18 mouse cellular contexts compared by ENCODE assay signal in genomic region chr4:35086067-35086700, GRCm38 (mm10).
DNase-seq lines count a peak whose midpoint lies in the region; ATAC-seq and TF ChIP-seq lines count a peak whose summit lies in the region.
"Had no signal": no experiment of that assay in that cellular context is flagged by ENCODE, and none has a peak within 500 bp of the region (broad histone marks: within the 10 kb centered on the region; RNA-seq: fewer than 3 reads in every experiment).

No protein-coding gene starts in this region.

- no peaks in the 10 kb centered on the region for H3K27me3 ChIP-seq in kidney, adult 2 months (replicated peaks; ENCODE audit: control insufficient read depth, insufficient read depth, low read length)
- H3K27me3 ChIP-seq in kidney, embryonic 16.5 days (ENCODE audit: insufficient read depth, low read length): no peaks in the 10 kb centered on the region
- H3K27me3 ChIP-seq in limb, embryonic 13.5 days: no peaks in the 10 kb centered on the region
- no peaks in the 10 kb centered on the region for H3K27me3 ChIP-seq in limb, embryonic 10.5 days (ENCODE audit: low read depth, poor library complexity, severe bottlenecking)
- H3K27me3 ChIP-seq in intestine, embryonic 15.5 days (replicated peaks): no peaks in the 10 kb centered on the region
- H3K27me3 ChIP-seq in liver, postnatal 0 days (ENCODE audit: insufficient read depth, low read length): no peaks in the 10 kb centered on the region
- no peaks in the 10 kb centered on the region for H3K27me3 ChIP-seq in forebrain, embryonic 12.5 days
- no peaks in the 10 kb centered on the region for H3K27me3 ChIP-seq in hindbrain, embryonic 16.5 days (replicated peaks; ENCODE audit: control insufficient read depth, insufficient read depth, low read length)
- H3K27me3 ChIP-seq: embryonic facial prominence, embryonic 13.5 days; forebrain, embryonic 13.5 days; heart, embryonic 13.5 days had no signal

- 47% methylated on average over 7 of the region's 7 CpGs for WGBS in kidney, adult 2 months
- 53% methylated on average over 7 of the region's 7 CpGs for WGBS in kidney, embryonic 16.5 days
- WGBS in limb, embryonic 13.5 days: 43% methylated on average over 7 of the region's 7 CpGs
- WGBS in limb, embryonic 10.5 days: 75% methylated on average over 7 of the region's 7 CpGs
- WGBS in intestine, embryonic 15.5 days: 59% methylated on average over 7 of the region's 7 CpGs
- WGBS in liver, postnatal 0 days (ENCODE audit: insufficient replicate concordance): 60% methylated on average over 7 of the region's 7 CpGs
- WGBS in forebrain, embryonic 12.5 days: 80% methylated on average over 7 of the region's 7 CpGs
- 86% methylated on average over 7 of the region's 7 CpGs for WGBS in hindbrain, embryonic 16.5 days

- H3K4me1 ChIP-seq in kidney, adult 2 months (ENCODE audit: control insufficient read depth, insufficient read depth, low read length): peaks cover 20% of the 10 kb centered on the region
- peaks cover 17% of the 10 kb centered on the region for H3K4me1 ChIP-seq in kidney, embryonic 16.5 days (ENCODE audit: insufficient read depth, low read length)
- H3K4me1 ChIP-seq in limb, embryonic 13.5 days: peaks cover 21% of the 10 kb centered on the region
- peaks cover 2% of the 10 kb centered on the region; the same call in 1 of the 2 replicates for H3K4me1 ChIP-seq in limb, embryonic 10.5 days
- peaks cover 9% of the 10 kb centered on the region; the same call in 1 of the 2 replicates for H3K4me1 ChIP-seq in intestine, embryonic 15.5 days (replicated peaks)
- H3K4me1 ChIP-seq in liver, postnatal 0 days (ENCODE audit: insufficient read depth): peaks cover 6% of the 10 kb centered on the region; the same call in 1 of the 2 replicates
- no peaks in the 10 kb centered on the region for H3K4me1 ChIP-seq in forebrain, embryonic 12.5 days
- no peaks in the 10 kb centered on the region for H3K4me1 ChIP-seq in hindbrain, embryonic 16.5 days (ENCODE audit: control insufficient read depth, insufficient read depth, low read depth, low read length)

- TF ChIP-seq CTCF in kidney, adult 2 months (conservative IDR thresholded peaks at IDR 0.05; ENCODE audit: insufficient read depth, insufficient read length, low read depth, low read length): no peak
- TF ChIP-seq CTCF in liver, postnatal 0 days (IDR thresholded peaks at IDR 0.05; ENCODE audit: low read depth): no peak

- H3K4me2 ChIP-seq in kidney, embryonic 16.5 days (replicated peaks; ENCODE audit: low read depth, low read length): no peak overlapping the region
- no peak overlapping the region for H3K4me2 ChIP-seq in limb, embryonic 13.5 days (replicated peaks)
- 0 out of 2 replicates have a peak overlapping the region, but pooled peaks have one; percentile 11 for H3K4me2 ChIP-seq in intestine, embryonic 15.5 days (replicated peaks)
- no peak overlapping the region for H3K4me2 ChIP-seq in liver, postnatal 0 days (ENCODE audit: low read depth, low read length)
- H3K4me2 ChIP-seq in forebrain, embryonic 12.5 days: no peak overlapping the region
- H3K4me2 ChIP-seq in hindbrain, embryonic 16.5 days (ENCODE audit: low read length): no peak overlapping the region
- H3K4me2 ChIP-seq: embryonic facial prominence, embryonic 13.5 days; forebrain, embryonic 13.5 days; heart, embryonic 13.5 days had no signal

- H3K9me3 ChIP-seq in kidney, embryonic 16.5 days (ENCODE audit: low read length): no peaks in the 10 kb centered on the region
- no peaks in the 10 kb centered on the region for H3K9me3 ChIP-seq in limb, embryonic 13.5 days
- H3K9me3 ChIP-seq in limb, embryonic 10.5 days (replicated peaks): no peaks in the 10 kb centered on the region
- no peaks in the 10 kb centered on the region for H3K9me3 ChIP-seq in intestine, embryonic 15.5 days
- H3K9me3 ChIP-seq in liver, postnatal 0 days (ENCODE audit: low read length): no peaks in the 10 kb centered on the region
- no peaks in the 10 kb centered on the region for H3K9me3 ChIP-seq in forebrain, embryonic 12.5 days
- H3K9me3 ChIP-seq in hindbrain, embryonic 16.5 days (ENCODE audit: control insufficient read depth, low read length): no peaks in the 10 kb centered on the region
- H3K9me3 ChIP-seq: embryonic facial prominence, embryonic 13.5 days; forebrain, embryonic 13.5 days; heart, embryonic 13.5 days had no signal

- ATAC-seq in kidney, embryonic 16.5 days (ENCODE audit: low FRiP score, low TSS enrichment): no peak
- ATAC-seq in limb, embryonic 13.5 days (ENCODE audit: low FRiP score, low read depth): peak; percentile 5; the same call in 1 of the 2 replicates
- ATAC-seq in intestine, embryonic 15.5 days: peak; percentile 78
- ATAC-seq in liver, postnatal 0 days: peak; percentile 49
- no peak for ATAC-seq in forebrain, embryonic 12.5 days (ENCODE audit: low FRiP score)
- ATAC-seq in hindbrain, embryonic 16.5 days: no peak
- ATAC-seq: forebrain, embryonic 13.5 days; forebrain, postnatal 0 days had no signal

- H3K4me3 ChIP-seq in kidney, adult 2 months (ENCODE audit: insufficient read depth, low read depth, low read length): no peak overlapping the region
- no peak overlapping the region for H3K4me3 ChIP-seq in kidney, embryonic 16.5 days (ENCODE audit: low read length)
- H3K4me3 ChIP-seq in limb, embryonic 13.5 days: no peak overlapping the region
- no peak overlapping the region for H3K4me3 ChIP-seq in limb, embryonic 10.5 days
- H3K4me3 ChIP-seq in intestine, embryonic 15.5 days (replicated peaks): no peak overlapping the region
- H3K4me3 ChIP-seq in liver, postnatal 0 days (ENCODE audit: low read depth, low read length): no peak overlapping the region
- no peak overlapping the region for H3K4me3 ChIP-seq in forebrain, embryonic 12.5 days (replicated peaks)
- no peak overlapping the region for H3K4me3 ChIP-seq in hindbrain, embryonic 16.5 days (ENCODE audit: low read length)
- H3K4me3 ChIP-seq: embryonic facial prominence, embryonic 13.5 days; forebrain, embryonic 13.5 days; heart, embryonic 13.5 days had no signal

- no peak for TF ChIP-seq POLR2A in kidney, adult 2 months (IDR thresholded peaks at IDR 0.05; ENCODE audit: low read depth, low read length)

- no peak for TF ChIP-seq EP300 in liver, postnatal 0 days (IDR thresholded peaks at IDR 0.05; ENCODE audit: low read depth)

- peak; percentile 52 for DNase-seq in kidney, adult 2 months
- no peak for DNase-seq in limb, embryonic 10.5 days (ENCODE audit: low spot score)
- no peak for DNase-seq in liver, postnatal 0 days
- DNase-seq: adrenal gland, postnatal 10 days; cerebellum, adult 11 months; cerebellum, adult 8-10 months; cerebellum, postnatal 25 days; forebrain, postnatal 0 days; gastrocnemius, postnatal 14 days; heart, postnatal 36 days had no signal

- H3K36me3 ChIP-seq in kidney, adult 2 months (ENCODE audit: control insufficient read depth, insufficient read depth, low read length): no peaks in the 10 kb centered on the region
- H3K36me3 ChIP-seq in kidney, embryonic 16.5 days (ENCODE audit: insufficient read depth, low read length): no peaks in the 10 kb centered on the region
- 0 out of 2 replicates have a peak, but pooled peaks cover 2% of the 10 kb centered on the region for H3K36me3 ChIP-seq in limb, embryonic 13.5 days
- H3K36me3 ChIP-seq in limb, embryonic 10.5 days: 0 out of 2 replicates have a peak, but pooled peaks cover 2% of the 10 kb centered on the region
- H3K36me3 ChIP-seq in intestine, embryonic 15.5 days: no peaks in the 10 kb centered on the region
- no peaks in the 10 kb centered on the region; the same call in 1 of the 2 replicates for H3K36me3 ChIP-seq in liver, postnatal 0 days (replicated peaks; ENCODE audit: insufficient read depth, low read length)
- H3K36me3 ChIP-seq in forebrain, embryonic 12.5 days (replicated peaks): peaks cover 5% of the 10 kb centered on the region; the same call in 1 of the 2 replicates
- no peaks in the 10 kb centered on the region for H3K36me3 ChIP-seq in hindbrain, embryonic 16.5 days (ENCODE audit: control insufficient read depth, insufficient read depth, low read length)
- H3K36me3 ChIP-seq: embryonic facial prominence, embryonic 13.5 days; heart, embryonic 13.5 days had no signal

- H3K27ac ChIP-seq in kidney, adult 2 months (ENCODE audit: insufficient read depth, low read depth, low read length): no peak overlapping the region
- H3K27ac ChIP-seq in kidney, embryonic 16.5 days (ENCODE audit: low read length): no peak overlapping the region
- H3K27ac ChIP-seq in limb, embryonic 13.5 days: no peak overlapping the region
- no peak overlapping the region for H3K27ac ChIP-seq in limb, embryonic 10.5 days
- H3K27ac ChIP-seq in intestine, embryonic 15.5 days: no peak overlapping the region
- H3K27ac ChIP-seq in liver, postnatal 0 days (ENCODE audit: low read depth): peak overlapping the region; percentile 50
- no peak overlapping the region for H3K27ac ChIP-seq in forebrain, embryonic 12.5 days
- H3K27ac ChIP-seq in hindbrain, embryonic 16.5 days (ENCODE audit: low read depth, low read length): no peak overlapping the region
- H3K27ac ChIP-seq: embryonic facial prominence, embryonic 13.5 days; forebrain, embryonic 13.5 days; heart, embryonic 13.5 days had no signal

- H3K9ac ChIP-seq in kidney, embryonic 16.5 days (replicated peaks; ENCODE audit: low read length): no peak overlapping the region
- no peak overlapping the region for H3K9ac ChIP-seq in limb, embryonic 13.5 days
- H3K9ac ChIP-seq in intestine, embryonic 15.5 days: no peak overlapping the region
- H3K9ac ChIP-seq in liver, postnatal 0 days (replicated peaks): no peak overlapping the region
- H3K9ac ChIP-seq in forebrain, embryonic 12.5 days: no peak overlapping the region
- no peak overlapping the region for H3K9ac ChIP-seq in hindbrain, embryonic 16.5 days (ENCODE audit: low read depth, low read length)
- H3K9ac ChIP-seq: embryonic facial prominence, embryonic 13.5 days; forebrain, embryonic 13.5 days; forebrain, postnatal 0 days; heart, embryonic 13.5 days had no signal

Comparison
In these comparisons a context has a peak if more than half of its experiments do, and no peak if none do; other contexts are left out.
1. ATAC-seq: peak in limb, embryonic 13.5 days (single experiment), intestine, embryonic 15.5 days (single experiment) and liver, postnatal 0 days (single experiment); none in kidney, embryonic 16.5 days (single experiment), forebrain, embryonic 12.5 days (single experiment) and hindbrain, embryonic 16.5 days (single experiment).